Mouse (Mus musculus) lung, adult 2 months (tissue): ENCODE data around the gene Sox5. TPM values are rescaled to one million over a fixed set of nuclear protein-coding genes. Genes with fewer than 3 reads are reported as not detected.

Experiments used
- DNase-seq: peaks from one replicate; pipeline ENCODE4 v3.0.0; 2022
- H3K4me1 ChIP-seq: fragments of 200-500 bp; 2 replicates; pipeline ENCODE4 v1.6.1; 2011; ENCODE audit warnings: low read length; ENCODE audit not compliant: control insufficient read depth, insufficient read depth
- H3K4me3 ChIP-seq: fragments of 200-500 bp; replicated peaks from 2 replicates; pipeline ENCODE3; 2011; ENCODE audit warnings: low read depth, mild to moderate bottlenecking, control low read depth, low read length; ENCODE audit errors: extremely low read depth
- CTCF ChIP-seq: fragments of 200-500 bp; IDR thresholded peaks from 2 replicates; pipeline ENCODE4 v1.5.1; 2011; ENCODE audit warnings: mild to moderate bottlenecking, low read length, control low read depth; ENCODE audit not compliant: insufficient read depth
- POLR2A ChIP-seq: fragments of 200-500 bp; IDR thresholded peaks from 2 replicates; pipeline ENCODE4 v1.6.1; 2011; ENCODE audit warnings: low read depth, mild to moderate bottlenecking, control low read depth, low read length, borderline replicate concordance; ENCODE audit errors: extremely low read depth
- WGBS: fragments of 180-500 bp; shearing (Covaris S2); methylation state at CpG from one replicate; pipeline ENCODE4 v1.1.7; 2018; 5-methylcytosine and 5-hydroxymethylcytosine counted together
- polyA plus RNA-seq: library from polyadenylated mRNA; depleted of rRNA; stranded (reverse); fragments of >200 nt; gene quantifications from 2 replicates; pipeline ENCODE4 v1.2.3, GENCODE M21; 2012

The Sox5 gene
- polyA plus RNA-seq, 1 experiment = 8.6 TPM

DNA sequence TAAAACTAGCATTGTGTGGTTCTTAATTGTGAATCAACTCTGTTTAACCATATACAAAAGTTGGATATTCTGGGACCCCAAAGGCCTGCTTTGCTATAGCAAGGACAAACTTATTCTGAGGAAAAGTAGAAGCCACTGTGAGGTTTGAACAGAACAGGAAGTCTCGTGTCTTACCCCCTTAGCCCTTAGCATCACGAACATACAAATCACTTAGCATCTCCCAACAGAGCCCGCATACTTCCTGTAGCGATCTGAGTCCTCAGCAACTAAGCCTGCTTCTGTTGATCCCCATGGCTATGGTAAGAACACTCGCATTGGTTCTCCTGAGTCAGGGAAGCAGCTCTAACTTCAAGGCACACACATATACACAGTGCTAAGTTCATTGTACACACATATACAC lies 337.4 kb downstream of the Sox5 start:
- DNase-seq = no peak
- WGBS = 76% methylated on average over 5 of the region's 5 CpGs
- TF ChIP-seq CTCF (no peak), POLR2A (no peak)
- Histone ChIP-seq H3K4me1 (no peaks in the 10 kb centered on the region), H3K4me3 (no peak overlapping the region)

DNA sequence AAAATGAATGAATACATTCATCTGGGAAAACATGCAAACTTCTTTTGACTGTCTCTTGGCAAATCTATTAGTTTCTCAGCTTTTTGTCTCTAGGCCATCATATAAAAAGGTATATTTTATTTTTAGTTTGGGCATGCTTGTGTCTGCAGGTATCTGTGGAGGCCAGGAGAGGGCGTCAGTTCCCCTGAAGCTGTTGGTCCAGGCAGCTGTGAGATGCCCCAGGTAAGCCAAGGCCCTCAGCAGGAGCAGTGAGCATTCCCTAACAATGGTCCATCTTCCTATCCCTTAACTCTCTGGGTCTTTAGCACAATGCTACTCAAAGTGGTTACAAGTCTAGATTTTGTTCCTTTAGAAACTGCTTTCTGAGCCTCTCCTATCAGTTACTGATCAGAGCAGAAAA lies 338.1 kb downstream of the Sox5 start:
- 56% methylated on average over 1 of the region's 1 CpGs for WGBS
- TF ChIP-seq POLR2A (no peak), CTCF (no peak)

DNA sequence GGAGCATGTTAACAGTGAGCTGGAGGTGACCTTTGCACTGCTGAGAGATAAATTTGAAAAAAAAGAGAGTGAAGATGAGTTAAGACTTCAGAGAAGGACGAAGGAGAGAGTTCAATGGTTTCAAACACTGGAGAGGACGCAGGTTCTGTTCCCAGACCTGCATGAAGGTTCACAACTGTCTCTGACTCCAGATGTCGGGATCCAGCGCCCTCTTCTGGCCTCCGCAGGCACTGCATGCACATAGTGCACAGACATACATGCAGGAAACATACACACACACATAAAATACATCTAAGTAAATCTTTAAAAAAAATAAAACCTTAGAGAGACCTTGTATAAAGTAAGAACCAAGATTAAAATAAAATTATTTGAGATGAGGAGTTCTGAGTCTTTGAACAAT lies 352.5 kb downstream of the Sox5 start:
- TF ChIP-seq CTCF (no peak), POLR2A (no peak)
- Histone ChIP-seq H3K4me3 (no peak overlapping the region), H3K4me1 (no peaks in the 10 kb centered on the region)
- WGBS = 75% methylated on average over 5 of the region's 5 CpGs
- no peak for DNase-seq

More for the DNA sequence above, 338.1 kb downstream of the Sox5 start:
- Histone ChIP-seq H3K4me3 (no peak overlapping the region), H3K4me1 (no peaks in the 10 kb centered on the region)
- no peak for DNase-seq

DNA sequence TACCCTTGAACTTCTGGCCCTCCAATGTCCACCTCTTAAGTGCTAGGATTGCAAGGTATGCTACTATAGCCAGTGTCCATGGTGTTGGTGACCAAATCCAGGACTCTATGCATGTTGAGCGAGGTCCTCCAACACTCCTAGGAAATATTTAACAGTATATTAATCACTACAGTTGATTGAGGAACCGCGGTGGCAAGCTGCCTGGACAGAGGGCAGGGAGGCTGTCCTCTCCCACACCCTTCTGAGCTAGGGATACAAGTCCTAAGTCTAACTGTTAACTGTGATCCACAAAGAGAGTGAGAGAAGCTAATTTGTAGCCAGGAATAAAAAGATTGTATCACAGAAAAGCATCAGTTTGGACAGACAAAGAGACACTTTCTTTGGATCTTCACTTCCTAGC lies 373.7 kb downstream of the Sox5 start:
- Histone ChIP-seq H3K4me3 (no peak overlapping the region), H3K4me1 (no peaks in the 10 kb centered on the region)
- 53% methylated on average over 3 of the region's 3 CpGs for WGBS
- DNase-seq = no peak
- TF ChIP-seq CTCF (no peak), POLR2A (no peak)

DNA sequence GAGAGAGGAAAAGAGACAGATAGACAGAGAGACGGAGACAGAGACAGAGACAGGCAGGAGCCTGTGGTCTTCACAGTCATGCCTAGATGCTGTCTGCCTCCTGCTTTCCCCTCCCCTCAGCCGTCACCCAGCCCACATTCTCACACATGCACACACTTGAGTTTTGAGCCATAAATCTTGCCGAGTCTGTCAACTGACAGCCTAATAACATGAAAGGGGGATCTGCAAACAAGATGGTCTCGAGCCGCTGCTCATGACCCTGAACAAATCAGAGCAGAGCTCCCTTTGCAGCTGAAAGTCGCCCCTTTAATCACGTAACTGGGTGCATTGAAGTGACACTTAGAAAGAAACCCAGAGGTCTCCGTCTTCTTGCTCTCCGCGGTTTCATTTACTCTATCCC lies 383.7 kb downstream of the Sox5 start:
- no peak for TF ChIP-seq CTCF
- no peak for TF ChIP-seq POLR2A
- 41% methylated on average over 10 of the region's 10 CpGs for WGBS

DNA sequence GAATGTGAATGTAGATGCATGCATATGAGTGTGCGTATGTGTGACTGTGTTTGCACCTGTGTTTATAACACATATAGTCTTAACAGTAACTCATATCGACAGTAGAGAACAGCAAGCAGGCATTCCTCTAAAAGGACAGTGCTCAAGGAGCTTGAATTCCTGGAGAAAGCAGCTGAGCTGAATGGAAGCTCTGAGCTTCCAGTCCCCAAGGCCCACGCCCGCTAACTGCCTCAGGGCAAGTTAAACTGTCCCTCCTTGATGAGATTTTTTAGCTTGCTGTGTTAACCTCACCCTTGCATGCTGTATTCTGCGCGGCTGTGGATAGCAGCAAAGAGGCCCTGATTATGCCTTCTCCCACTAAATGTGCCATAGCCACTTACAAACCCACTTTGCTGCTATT lies 388.6 kb downstream of the Sox5 start:
- DNase-seq = no peak
- no peaks in the 10 kb centered on the region for H3K4me1 ChIP-seq
- H3K4me3 ChIP-seq = no peak overlapping the region
- TF ChIP-seq POLR2A (no peak), CTCF (no peak)
- 85% methylated on average over 6 of the region's 6 CpGs for WGBS

More for the DNA sequence above, 383.7 kb downstream of the Sox5 start:
- Histone ChIP-seq H3K4me3 (no peak overlapping the region), H3K4me1 (no peaks in the 10 kb centered on the region)
- DNase-seq = no peak

DNA sequence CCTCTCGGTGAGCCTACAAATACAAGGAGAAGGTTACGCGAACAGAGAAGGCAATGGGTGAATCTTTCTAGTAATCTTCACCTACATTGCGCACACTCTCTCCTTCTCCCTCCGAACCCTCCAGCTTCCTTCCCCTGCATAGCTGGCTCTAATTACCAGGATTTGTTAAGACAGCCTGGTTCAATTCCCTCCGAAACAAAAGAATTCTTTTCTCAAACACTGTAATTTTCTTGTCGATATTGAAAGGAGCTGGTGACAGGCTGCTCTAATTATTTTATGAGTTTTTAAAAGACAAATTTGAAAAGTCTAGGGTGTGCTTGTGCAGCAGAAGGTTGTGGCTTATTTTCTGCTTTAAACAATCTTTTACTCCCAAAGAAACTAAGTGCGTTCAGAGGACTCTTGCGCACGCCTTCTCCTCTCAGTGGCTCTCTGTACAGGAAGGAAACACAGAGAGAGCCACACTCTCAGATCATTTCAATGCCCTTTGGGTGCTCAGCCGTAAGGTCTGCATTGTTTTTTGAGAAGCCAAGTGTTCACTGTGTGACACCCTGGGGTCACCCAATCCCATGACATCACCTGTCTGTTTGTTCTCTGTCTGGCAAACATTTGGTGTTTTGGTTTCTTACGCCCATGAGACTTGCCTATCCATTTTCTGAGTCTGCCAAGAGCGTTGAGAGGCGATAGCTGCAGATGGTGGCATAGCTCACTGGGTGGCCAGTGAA lies 392.3 kb downstream of the Sox5 start:
- DNase-seq = no peak
- WGBS = 84% methylated on average over 14 of the region's 14 CpGs
- Histone ChIP-seq H3K4me1 (no peaks in the 10 kb centered on the region), H3K4me3 (no peak overlapping the region)
- TF ChIP-seq POLR2A = no peak
- TF ChIP-seq CTCF = no peak

DNA sequence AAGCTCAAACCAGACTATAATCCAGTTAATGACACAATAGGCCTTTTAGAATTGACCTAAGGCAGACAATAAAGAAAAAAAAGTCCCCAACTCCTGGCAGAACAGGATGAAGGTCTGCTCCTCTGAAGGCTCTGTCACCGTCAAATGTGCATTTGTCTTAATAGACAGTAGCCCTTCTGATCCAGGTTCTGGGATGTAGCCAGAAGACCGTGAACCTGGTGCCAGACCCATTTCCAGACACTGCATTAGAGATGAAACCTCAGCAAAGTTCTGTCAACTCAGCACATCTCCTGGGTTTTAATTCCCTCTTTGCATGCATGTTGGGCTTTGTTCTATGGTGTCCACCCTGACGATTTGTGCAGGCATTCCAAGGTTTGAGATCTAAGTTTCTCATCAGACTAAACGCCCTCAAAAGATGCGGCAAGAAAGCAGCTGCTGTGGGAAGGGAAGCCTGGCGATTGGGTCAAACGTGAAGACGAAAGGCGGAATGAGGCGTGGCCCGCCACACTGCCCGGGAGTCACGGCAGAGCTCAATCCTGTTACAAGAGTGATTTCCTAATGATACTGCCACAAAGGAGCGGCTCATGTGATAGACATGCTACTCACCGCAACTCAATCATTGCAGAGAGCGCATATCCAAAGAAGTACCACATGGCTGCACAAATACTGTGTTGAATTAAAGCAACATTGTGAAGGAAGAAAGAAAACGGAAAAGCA lies 394.1 kb downstream of the Sox5 start:
- H3K4me1 ChIP-seq = no peaks in the 10 kb centered on the region
- WGBS = 76% methylated on average over 17 of the region's 17 CpGs
- no peak overlapping the region for H3K4me3 ChIP-seq
- TF ChIP-seq POLR2A (no peak), CTCF (no peak)
- no peak for DNase-seq

DNA sequence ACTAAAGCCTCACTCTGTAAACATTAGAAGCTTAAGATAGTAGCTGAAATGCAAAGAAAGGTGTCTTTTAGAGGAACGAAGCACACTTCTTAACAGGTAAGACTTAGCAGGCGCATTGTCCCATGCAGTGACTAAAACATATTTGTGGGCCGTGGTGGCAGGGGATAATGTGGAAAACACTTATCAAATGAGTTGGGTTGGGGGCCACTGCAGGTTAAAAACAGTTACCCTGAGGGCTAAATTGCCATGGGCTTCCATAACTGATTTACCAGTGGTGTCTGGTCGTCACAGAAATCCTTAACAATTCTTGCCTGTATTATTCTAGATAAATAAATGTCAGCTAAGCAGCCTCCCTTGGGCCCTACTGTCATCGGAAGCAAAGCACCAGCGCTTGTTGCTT lies 401.1 kb downstream of the Sox5 start:
- WGBS = 83% methylated on average over 6 of the region's 6 CpGs

DNA sequence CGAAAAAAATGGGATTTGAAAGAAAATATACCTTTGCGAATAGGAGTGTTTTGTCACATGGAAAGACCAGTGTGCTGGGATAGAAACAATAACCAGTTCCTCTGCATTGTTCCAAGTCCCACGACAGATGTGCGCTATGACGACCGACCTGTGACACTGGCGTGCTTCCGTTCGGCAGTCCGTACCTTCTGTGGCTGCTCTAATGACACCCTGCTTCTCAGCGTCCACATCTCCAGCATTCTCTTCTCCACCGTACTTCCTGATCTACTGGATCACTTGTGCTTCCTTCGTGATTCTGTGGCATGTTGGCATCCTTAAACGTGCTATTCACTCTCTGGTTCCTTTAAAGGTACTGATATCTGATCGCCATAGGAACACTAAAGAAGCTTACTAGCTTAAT lies 401.6 kb downstream of the Sox5 start:
- TF ChIP-seq POLR2A = no peak
- TF ChIP-seq CTCF = no peak
- DNase-seq = no peak
- no peak overlapping the region for H3K4me3 ChIP-seq
- no peaks in the 10 kb centered on the region for H3K4me1 ChIP-seq
- 78% methylated on average over 15 of the region's 15 CpGs for WGBS

More for the DNA sequence above, 401.1 kb downstream of the Sox5 start:
- no peaks in the 10 kb centered on the region for H3K4me1 ChIP-seq
- no peak for DNase-seq
- TF ChIP-seq CTCF (no peak), POLR2A (no peak)
- no peak overlapping the region for H3K4me3 ChIP-seq
